In genomic region chr4:133387053-133387452, GRCm38 (mm10) we compare ENCODE assay signal across 25 mouse cellular contexts.
"Had no signal": no experiment of that assay in that cellular context is flagged by ENCODE, and none has a peak within 500 bp of the region (broad histone marks: within the 10 kb centered on the region; RNA-seq: fewer than 3 reads in every experiment).

No protein-coding gene starts in this region.

- H3K4me2 ChIP-seq: heart, embryonic 11.5 days; heart, embryonic 13.5 days; heart, embryonic 15.5 days; hindbrain, embryonic 13.5 days; hindbrain, embryonic 15.5 days; limb, embryonic 12.5 days; liver, embryonic 11.5 days; liver, embryonic 13.5 days; liver, embryonic 15.5 days had no signal

- H3K36me3 ChIP-seq: hindbrain, embryonic 15.5 days had no signal

- H3K9ac ChIP-seq: heart, embryonic 13.5 days; heart, embryonic 15.5 days; hindbrain, embryonic 13.5 days; hindbrain, embryonic 15.5 days; limb, embryonic 12.5 days; liver, embryonic 13.5 days; liver, embryonic 15.5 days had no signal

- ATAC-seq: hindbrain, postnatal 0 days had no signal

- DNase-seq: gastrocnemius, postnatal 10 days; gastrocnemius, postnatal 36 days; heart, adult 11 months; heart, adult 2 months; heart, postnatal 14 days; heart, postnatal 36 days; kidney, adult 11 months; kidney, adult 8-10 months; kidney, postnatal 10 days; kidney, postnatal 25 days; kidney, postnatal 4 days; liver; liver, embryonic 13.5 days had no signal

- H3K4me3 ChIP-seq: heart, adult 2 months; heart, embryonic 13.5 days; heart, embryonic 15.5 days; hindbrain, embryonic 13.5 days; hindbrain, embryonic 15.5 days; layer of hippocampus, adult 2 months; left cerebral cortex, adult 2 months; limb, embryonic 10.5 days; limb, embryonic 12.5 days; liver, embryonic 13.5 days; liver, embryonic 15.5 days had no signal

- H3K9me3 ChIP-seq: heart, embryonic 13.5 days; heart, embryonic 15.5 days; hindbrain, embryonic 13.5 days; hindbrain, embryonic 15.5 days; limb, embryonic 10.5 days; limb, embryonic 12.5 days; liver, embryonic 13.5 days; liver, embryonic 15.5 days had no signal

- H3K27ac ChIP-seq: heart, adult 2 months; heart, embryonic 13.5 days; heart, embryonic 15.5 days; hindbrain, embryonic 13.5 days; hindbrain, embryonic 15.5 days; hindbrain, postnatal 0 days; layer of hippocampus, adult 2 months; left cerebral cortex, adult 2 months; limb, embryonic 10.5 days; limb, embryonic 12.5 days; liver, embryonic 13.5 days; liver, embryonic 15.5 days had no signal

- H3K27me3 ChIP-seq: heart, embryonic 13.5 days; heart, embryonic 15.5 days; hindbrain, embryonic 13.5 days; hindbrain, embryonic 15.5 days; limb, embryonic 12.5 days; liver, embryonic 13.5 days; liver, embryonic 15.5 days had no signal
